Mouse (Mus musculus) C2C12 (cell line): ENCODE data around the gene Chsy1. TPM values are rescaled to one million over a fixed set of nuclear protein-coding genes. Genes with fewer than 3 reads are reported as not detected.
A peak's percentile ranks its signal among the peaks of the same experiment; 100 is the strongest.

Experiments used
- H3K27me3 ChIP-seq: one replicate; pipeline ENCODE4 v1.6.1; 2011; ENCODE audit not compliant: control insufficient read depth, insufficient read depth, insufficient read length
- H3K36me3 ChIP-seq: one replicate; pipeline ENCODE4 v1.6.1; 2011; ENCODE audit not compliant: control insufficient read depth, insufficient read depth
- H3K4me3 ChIP-seq: one replicate; pipeline ENCODE4 v1.5.1; 2011; ENCODE audit warnings: mild to moderate bottlenecking, control low read depth; ENCODE audit not compliant: poor library complexity, insufficient read depth, severe bottlenecking
- H3K79me2 ChIP-seq: one replicate; pipeline ENCODE4 v1.6.1; 2011; ENCODE audit not compliant: control insufficient read depth, insufficient read depth
- H3K79me3 ChIP-seq: one replicate; pipeline ENCODE4 v1.6.1; 2011; ENCODE audit warnings: low read depth, control low read depth
- H3ac ChIP-seq: one replicate; pipeline ENCODE3; 2011; ENCODE audit warnings: low read depth; ENCODE audit not compliant: control insufficient read depth, insufficient read length
- CEBPB ChIP-seq: IDR thresholded peaks from one replicate; pipeline ENCODE4 v1.6.1; 2011; ENCODE audit warnings: low read depth, mild to moderate bottlenecking, control low read depth, moderate library complexity
- CTCF ChIP-seq: IDR thresholded peaks from one replicate; pipeline ENCODE4 v1.5.1; 2011; ENCODE audit not compliant: control insufficient read depth, insufficient read depth, insufficient read length
- FOSL1 ChIP-seq: IDR thresholded peaks from one replicate; pipeline ENCODE4 v1.8.0; 2011; ENCODE audit warnings: mild to moderate bottlenecking, low read length; ENCODE audit not compliant: poor library complexity, insufficient read depth, severe bottlenecking
- MAX ChIP-seq: IDR thresholded peaks from one replicate; pipeline ENCODE4 v1.6.1; 2011; ENCODE audit warnings: mild to moderate bottlenecking, control low read depth
- MYOD1 ChIP-seq: IDR thresholded peaks from one replicate; pipeline ENCODE4 v1.6.1; 2011; ENCODE audit warnings: low read depth; ENCODE audit not compliant: control insufficient read depth, insufficient read length
- MYOG ChIP-seq: IDR thresholded peaks from one replicate; pipeline ENCODE4 v1.6.1; 2011; ENCODE audit not compliant: control insufficient read depth, insufficient read length; ENCODE audit errors: extremely low read depth
- USF1 ChIP-seq: IDR thresholded peaks from one replicate; pipeline ENCODE4 v1.6.1; 2011; ENCODE audit warnings: low read depth, mild to moderate bottlenecking, control low read depth, moderate library complexity
- polyA plus RNA-seq: library from polyadenylated mRNA; unstranded; fragments of >200 nt; fragmentation: generic; extraction: Trizol; gene quantifications from one replicate; pipeline ENCODE4 v1.2.1, GENCODE M21; 2012; ENCODE audit warnings: missing spikeins

The Chsy1 gene
- polyA plus RNA-seq, 1 experiment = 25.5 TPM

DNA sequence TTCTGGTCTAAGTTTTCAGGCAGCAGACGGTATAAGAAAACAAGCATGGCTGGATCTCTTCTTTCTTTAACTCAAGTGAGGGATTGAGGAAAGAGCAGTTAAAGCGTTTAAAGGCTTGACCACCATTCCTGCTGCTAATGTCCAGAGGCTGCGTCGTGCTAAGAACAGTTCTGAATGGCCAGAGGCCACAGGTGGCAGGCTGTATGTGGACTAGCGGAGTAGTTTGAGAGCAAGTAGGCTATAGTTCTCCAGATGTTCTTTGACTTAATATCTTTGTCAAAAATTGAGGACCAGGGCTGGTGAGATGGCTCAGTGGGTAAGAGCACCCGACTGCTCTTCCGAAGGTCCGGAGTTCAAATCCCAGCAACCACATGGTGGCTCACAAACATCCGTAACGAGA is 1.9 kb downstream of the Chsy1 start:
- TF ChIP-seq MYOG = no peak
- no peak for TF ChIP-seq MAX
- TF ChIP-seq USF1 = no peak
- no peak for TF ChIP-seq CTCF
- TF ChIP-seq CEBPB = no peak
- no peak for TF ChIP-seq MYOD1
- TF ChIP-seq FOSL1 = no peak
- H3K79me3 ChIP-seq = peaks cover 60% of the 10 kb centered on the region
- H3ac ChIP-seq = peak overlapping the region; percentile 40
- H3K79me2 ChIP-seq = peaks cover 66% of the 10 kb centered on the region
- peaks cover 7% of the 10 kb centered on the region for H3K36me3 ChIP-seq
- no peaks in the 10 kb centered on the region for H3K27me3 ChIP-seq
- peak overlapping the region; percentile 49 for H3K4me3 ChIP-seq

DNA sequence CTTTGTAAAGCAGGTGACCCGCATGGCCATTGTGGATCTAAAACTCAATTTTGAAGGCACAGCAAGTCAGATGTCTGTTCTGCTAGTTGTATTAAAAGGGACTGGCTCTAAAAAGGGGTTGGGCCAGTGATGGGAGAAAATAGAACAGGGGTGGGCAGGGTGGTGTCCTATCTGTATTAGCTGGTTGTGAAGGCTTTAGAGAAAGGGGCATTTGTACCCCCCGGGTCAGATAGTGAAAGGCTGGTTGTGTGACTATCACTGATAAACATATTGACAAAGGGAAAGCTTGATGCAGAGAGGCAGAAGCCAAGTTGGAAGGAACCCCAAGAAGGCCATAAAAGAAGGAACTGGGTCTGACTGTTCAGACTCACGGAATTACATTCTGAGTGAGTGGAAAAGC is 4.2 kb downstream of the Chsy1 start:
- peaks cover 89% of the 10 kb centered on the region for H3K79me2 ChIP-seq
- no peak overlapping the region for H3K4me3 ChIP-seq
- no peaks in the 10 kb centered on the region for H3K27me3 ChIP-seq
- no peak overlapping the region for H3ac ChIP-seq
- H3K79me3 ChIP-seq = peaks cover 75% of the 10 kb centered on the region
- no peak for TF ChIP-seq USF1
- no peak for TF ChIP-seq MAX
- TF ChIP-seq CEBPB = no peak
- H3K36me3 ChIP-seq = peaks cover 10% of the 10 kb centered on the region

DNA sequence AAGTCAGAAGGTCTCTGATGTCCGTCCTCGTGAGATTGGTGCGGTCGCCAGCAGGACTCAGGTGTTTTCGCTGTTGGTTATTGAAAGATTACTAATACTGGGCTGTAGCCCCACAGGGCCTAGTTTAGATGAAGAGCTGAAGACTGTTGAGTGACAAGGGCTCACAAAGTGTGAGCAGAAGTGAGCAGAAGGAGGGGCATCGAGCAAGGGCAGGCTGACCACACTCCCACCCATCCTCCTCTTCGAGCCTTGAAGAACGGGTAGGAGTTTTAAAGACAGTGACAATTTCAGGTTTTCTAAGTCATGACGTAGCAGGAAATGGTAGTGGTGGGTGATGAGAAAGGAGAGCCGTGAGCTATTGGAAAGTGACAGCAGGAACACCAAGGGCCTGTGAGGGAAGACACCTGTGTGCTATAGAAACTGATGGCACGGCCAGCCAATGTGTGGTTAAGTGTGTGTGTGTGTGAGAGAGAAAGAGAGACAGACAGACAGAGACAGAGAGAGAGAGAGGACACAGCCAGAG is 6.6 kb downstream of the Chsy1 start:
- H3K79me2 ChIP-seq = peaks cover 100% of the 10 kb centered on the region
- H3K4me3 ChIP-seq = no peak overlapping the region
- H3K79me3 ChIP-seq = peaks cover 91% of the 10 kb centered on the region
- peaks cover 13% of the 10 kb centered on the region for H3K36me3 ChIP-seq
- H3ac ChIP-seq = no peak overlapping the region
- H3K27me3 ChIP-seq = no peaks in the 10 kb centered on the region
- TF ChIP-seq USF1 (no peak), CTCF (no peak), MYOD1 (no peak), CEBPB (no peak), MAX (no peak), FOSL1 (no peak), MYOG (no peak)

DNA sequence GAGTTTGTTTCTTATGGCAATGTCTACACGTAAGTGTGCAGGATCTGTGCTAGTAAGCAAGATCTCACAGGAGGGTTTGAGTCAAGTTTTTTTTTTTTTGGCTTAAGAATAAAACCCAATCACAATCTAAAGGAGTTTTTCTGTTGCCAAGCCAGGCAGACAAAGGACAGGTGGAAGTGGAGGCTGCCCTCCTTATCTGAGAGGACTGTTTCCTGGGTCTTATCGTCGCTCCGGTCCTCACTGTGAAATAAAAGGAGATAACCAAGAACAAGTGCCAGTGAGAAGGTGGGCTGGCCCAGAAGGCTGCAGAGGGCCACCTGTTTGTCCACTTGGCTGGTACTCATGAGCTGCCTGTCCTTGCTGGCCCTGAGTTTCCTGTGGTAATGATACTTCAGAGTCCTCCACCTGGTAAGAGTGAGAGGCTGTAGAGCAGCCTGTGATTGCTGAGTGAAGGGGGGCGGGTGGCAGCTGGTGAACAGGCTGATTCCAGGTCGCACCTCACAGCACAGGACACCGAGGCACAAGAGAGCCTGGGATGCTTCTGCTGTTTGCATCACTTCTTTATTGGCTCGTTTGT is 7.7 kb downstream of the Chsy1 start:
- Histone ChIP-seq H3K36me3 (peaks cover 16% of the 10 kb centered on the region), H3K27me3 (no peaks in the 10 kb centered on the region), H3K79me2 (peaks cover 100% of the 10 kb centered on the region), H3ac (no peak overlapping the region), H3K4me3 (no peak overlapping the region), H3K79me3 (peaks cover 91% of the 10 kb centered on the region)
- TF ChIP-seq MYOD1 (no peak), MYOG (no peak), FOSL1 (no peak), CTCF (no peak), USF1 (no peak), CEBPB (no peak)

DNA sequence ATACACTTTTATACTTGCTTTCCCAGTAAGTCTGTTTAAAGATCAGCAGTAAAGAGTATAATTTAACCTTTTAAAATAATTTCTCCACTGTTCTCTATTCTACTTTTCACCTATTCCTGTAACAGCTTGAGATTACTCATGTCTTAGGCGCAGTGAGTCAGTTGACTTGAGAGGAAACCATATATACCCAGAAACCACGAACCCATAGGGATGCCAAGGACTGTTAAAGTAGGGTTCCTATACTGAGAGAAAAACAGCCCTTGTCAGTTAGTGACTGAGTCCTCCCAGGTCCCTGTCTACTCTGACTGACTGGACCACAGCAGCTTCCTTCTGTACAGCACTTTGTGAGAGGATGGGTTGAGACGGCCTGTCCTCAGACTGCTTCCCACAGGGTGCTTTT is 8.7 kb downstream of the Chsy1 start:
- Histone ChIP-seq H3ac (no peak overlapping the region), H3K79me3 (peaks cover 92% of the 10 kb centered on the region), H3K36me3 (peaks cover 16% of the 10 kb centered on the region), H3K79me2 (peaks cover 100% of the 10 kb centered on the region), H3K27me3 (no peaks in the 10 kb centered on the region), H3K4me3 (no peak overlapping the region)
- TF ChIP-seq MYOD1 = no peak
- no peak for TF ChIP-seq USF1
- no peak for TF ChIP-seq CTCF
- no peak for TF ChIP-seq MAX
- no peak for TF ChIP-seq MYOG
- TF ChIP-seq CEBPB = no peak
- TF ChIP-seq FOSL1 = no peak

DNA sequence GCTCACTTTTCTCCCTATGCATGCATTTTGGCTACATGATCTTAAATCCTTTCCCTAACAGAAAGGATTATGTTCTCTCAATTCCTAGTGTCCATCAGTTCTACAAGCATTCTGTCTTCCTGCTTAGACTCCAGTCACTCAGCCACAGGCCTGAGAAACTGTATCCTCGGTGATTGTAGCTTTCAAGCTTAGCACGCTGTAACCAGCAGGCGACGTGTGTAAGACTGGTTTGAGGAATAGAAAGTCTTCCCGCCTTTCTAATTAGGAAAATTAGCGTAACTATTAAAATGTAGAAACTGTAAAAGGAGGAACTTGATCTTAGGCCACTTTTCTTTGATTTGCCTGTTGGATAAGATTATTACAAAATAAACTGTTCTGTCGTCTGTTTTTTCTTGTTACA is 9.5 kb downstream of the Chsy1 start:
- peaks cover 100% of the 10 kb centered on the region for H3K79me2 ChIP-seq
- H3K36me3 ChIP-seq = peaks cover 16% of the 10 kb centered on the region
- peaks cover 91% of the 10 kb centered on the region for H3K79me3 ChIP-seq
- no peak overlapping the region for H3K4me3 ChIP-seq
- no peaks in the 10 kb centered on the region for H3K27me3 ChIP-seq
- no peak overlapping the region for H3ac ChIP-seq
- TF ChIP-seq FOSL1 = no peak
